Mouse (Mus musculus): ENCODE data around the gene Fbxl17. TPM values are rescaled to one million over a fixed set of nuclear protein-coding genes. Genes with fewer than 3 reads are reported as not detected.

Gene Fbxl17
- total and polyA plus RNA-seq, 3 experiments: 7.8 to 25.9 (median 25.5) TPM

DNA sequence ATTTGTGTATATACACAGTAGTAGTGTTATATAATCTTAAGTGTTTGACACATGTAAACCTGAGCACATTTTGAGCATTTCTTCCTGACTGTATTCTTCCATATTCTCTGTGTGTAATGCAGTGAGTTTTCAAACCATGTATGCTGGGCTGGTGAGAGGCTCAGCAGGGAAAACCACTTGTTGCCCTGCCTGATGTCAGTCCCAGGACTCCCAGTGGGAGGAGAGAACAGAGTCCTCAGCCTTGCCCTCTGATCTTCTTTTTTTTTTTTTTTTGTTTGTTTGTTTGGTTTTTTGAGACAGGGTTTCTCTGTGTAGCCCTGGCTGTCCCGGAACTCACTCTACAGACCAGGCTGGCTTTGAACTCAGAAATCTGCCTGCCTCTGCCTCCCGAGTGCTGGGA, 321.5 kb downstream of the Fbxl17 start:
- Histone ChIP-seq H3K79me2 (replicated peaks; ENCODE audit: control insufficient read depth, insufficient read depth, low read length) (no peaks in the 10 kb centered on the region), H3K27ac (no peak overlapping the region), H3K36me3 (ENCODE audit: control insufficient read depth, insufficient read depth, low read length) (no peaks in the 10 kb centered on the region), H3K4me1 (ENCODE audit: control insufficient read depth, insufficient read depth, low read length) (peaks cover 3% of the 10 kb centered on the region), H3K4me3 (no peak overlapping the region), H3K27me3 (ENCODE audit: control insufficient read depth, insufficient read depth, low read length) (no peaks in the 10 kb centered on the region), H3K9ac (ENCODE audit: low read depth, low read length) (no peak overlapping the region)
- intact Hi-C loops (cut with DNase I): no loop called here
- DNase-seq: no peak
- TF ChIP-seq POLR2A (IDR thresholded peaks at IDR 0.05; ENCODE audit: insufficient read depth, low read depth, low read length): no peak
- TF ChIP-seq EP300 (IDR thresholded peaks at IDR 0.05; ENCODE audit: insufficient read depth, low read depth, low read length): no peak
- no peak for TF ChIP-seq CTCF (IDR thresholded peaks at IDR 0.05)
- 97% methylated on average over 2 of the region's 2 CpGs for WGBS

DNA sequence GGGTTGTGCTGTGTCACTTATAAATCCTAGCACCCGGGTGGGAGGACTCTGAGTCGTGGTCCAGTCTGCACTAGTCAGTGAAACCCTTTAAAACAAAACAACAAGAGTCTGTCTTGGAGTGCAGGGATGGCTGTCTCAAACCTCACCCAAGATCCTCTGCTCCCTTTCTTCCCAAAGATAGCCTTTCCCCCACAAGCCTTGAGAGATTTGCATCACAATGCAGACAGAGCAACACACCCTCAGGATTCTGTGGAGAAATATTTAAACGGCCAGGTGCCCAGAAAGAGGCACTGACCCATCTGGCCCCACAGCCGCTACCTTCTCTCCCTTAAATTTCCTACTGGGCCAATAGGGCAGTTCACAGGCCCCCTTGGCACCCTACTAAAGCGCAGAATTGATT, 323.4 kb downstream of the Fbxl17 start:
- no peaks in the 10 kb centered on the region for H3K27me3 ChIP-seq (ENCODE audit: control insufficient read depth, insufficient read depth, low read length)
- H3K79me2 ChIP-seq (replicated peaks; ENCODE audit: control insufficient read depth, insufficient read depth, low read length): no peaks in the 10 kb centered on the region
- H3K27ac ChIP-seq: no peak overlapping the region
- H3K4me3 ChIP-seq: no peak overlapping the region
- TF ChIP-seq POLR2A (IDR thresholded peaks at IDR 0.05; ENCODE audit: insufficient read depth, low read depth, low read length) (no peak), CTCF (IDR thresholded peaks at IDR 0.05) (no peak), EP300 (IDR thresholded peaks at IDR 0.05; ENCODE audit: insufficient read depth, low read depth, low read length) (no peak)
- H3K4me1 ChIP-seq (ENCODE audit: control insufficient read depth, insufficient read depth, low read length): peaks cover 1% of the 10 kb centered on the region; the same call in 1 of the 2 replicates
- H3K9ac ChIP-seq (ENCODE audit: low read depth, low read length): no peak overlapping the region
- intact Hi-C loops (cut with DNase I): no loop called here
- WGBS: 90% methylated on average over 5 of the region's 5 CpGs
- H3K36me3 ChIP-seq (ENCODE audit: control insufficient read depth, insufficient read depth, low read length): no peaks in the 10 kb centered on the region
- DNase-seq: no peak

DNA sequence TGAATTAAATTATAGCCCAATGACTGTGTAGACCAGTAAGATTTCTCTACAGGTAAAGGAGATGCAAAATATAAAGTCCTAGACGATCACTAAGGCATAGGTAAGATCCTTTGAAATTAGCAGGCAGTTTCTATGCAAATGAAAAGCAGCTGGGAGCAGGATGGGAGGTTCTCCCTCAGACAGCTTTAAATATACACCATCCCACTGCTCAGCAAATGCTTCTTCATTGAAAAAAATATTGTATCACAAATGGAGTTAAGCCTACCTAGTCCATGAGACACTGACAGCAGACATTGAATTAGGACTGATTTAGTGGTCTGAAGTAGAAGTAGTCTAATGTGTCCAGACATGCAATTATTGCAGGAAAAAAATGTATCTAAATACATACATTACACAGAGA, 327.1 kb downstream of the Fbxl17 start:
- intact Hi-C loops (cut with DNase I): no loop called here
- H3K27ac ChIP-seq: no peak overlapping the region
- TF ChIP-seq CTCF (IDR thresholded peaks at IDR 0.05): no peak
- H3K9ac ChIP-seq (ENCODE audit: low read depth, low read length): no peak overlapping the region
- no peaks in the 10 kb centered on the region for H3K27me3 ChIP-seq (ENCODE audit: control insufficient read depth, insufficient read depth, low read length)
- H3K36me3 ChIP-seq (ENCODE audit: control insufficient read depth, insufficient read depth, low read length): no peaks in the 10 kb centered on the region
- WGBS: 91% methylated on average over 1 of the region's 1 CpGs
- no peak overlapping the region for H3K4me3 ChIP-seq
- DNase-seq: no peak
- peaks cover 1% of the 10 kb centered on the region; the same call in 1 of the 2 replicates for H3K4me1 ChIP-seq (ENCODE audit: control insufficient read depth, insufficient read depth, low read length)
- H3K79me2 ChIP-seq (replicated peaks; ENCODE audit: control insufficient read depth, insufficient read depth, low read length): no peaks in the 10 kb centered on the region

DNA sequence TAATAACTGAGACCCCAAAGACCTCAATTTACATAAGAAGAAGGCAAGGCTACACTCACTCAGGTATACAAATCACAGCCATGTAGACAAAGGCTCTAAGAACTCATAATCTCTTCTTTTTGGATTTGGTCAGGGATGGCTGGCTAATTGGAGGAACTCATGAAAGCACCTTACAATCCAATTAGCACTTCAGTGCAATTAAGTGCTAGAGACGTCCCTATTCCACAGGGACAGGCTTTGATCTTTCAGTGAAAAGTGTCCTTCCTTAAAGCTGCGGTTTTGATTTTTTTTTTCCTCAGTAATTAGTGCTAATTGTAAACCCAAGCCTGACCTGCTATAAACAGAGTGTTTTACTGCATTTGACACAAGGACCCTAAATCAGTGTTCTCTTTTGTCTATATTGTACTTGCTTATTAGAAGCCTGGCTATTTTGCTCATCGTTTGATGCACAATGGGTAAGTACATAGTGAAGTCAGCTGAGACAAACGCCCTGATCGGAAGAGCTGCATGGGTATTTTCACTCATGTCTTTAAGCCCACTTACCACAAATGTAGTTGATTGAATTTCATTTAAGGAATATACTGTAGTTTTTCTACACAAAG, 327.8 kb downstream of the Fbxl17 start:
- H3K27me3 ChIP-seq (ENCODE audit: control insufficient read depth, insufficient read depth, low read length): no peaks in the 10 kb centered on the region
- no peaks in the 10 kb centered on the region for H3K36me3 ChIP-seq (ENCODE audit: control insufficient read depth, insufficient read depth, low read length)
- no peak for DNase-seq
- no peaks in the 10 kb centered on the region; the same call in 1 of the 2 replicates for H3K79me2 ChIP-seq (replicated peaks; ENCODE audit: control insufficient read depth, insufficient read depth, low read length)
- H3K4me1 ChIP-seq (ENCODE audit: control insufficient read depth, insufficient read depth, low read length): peaks cover 1% of the 10 kb centered on the region; the same call in 1 of the 2 replicates
- intact Hi-C loops (cut with DNase I): no loop called here
- 78% methylated on average over 5 of the region's 5 CpGs for WGBS
- no peak overlapping the region for H3K9ac ChIP-seq (ENCODE audit: low read depth, low read length)
- no peak for TF ChIP-seq CTCF (IDR thresholded peaks at IDR 0.05)
- H3K27ac ChIP-seq: no peak overlapping the region
- H3K4me3 ChIP-seq: no peak overlapping the region

DNA sequence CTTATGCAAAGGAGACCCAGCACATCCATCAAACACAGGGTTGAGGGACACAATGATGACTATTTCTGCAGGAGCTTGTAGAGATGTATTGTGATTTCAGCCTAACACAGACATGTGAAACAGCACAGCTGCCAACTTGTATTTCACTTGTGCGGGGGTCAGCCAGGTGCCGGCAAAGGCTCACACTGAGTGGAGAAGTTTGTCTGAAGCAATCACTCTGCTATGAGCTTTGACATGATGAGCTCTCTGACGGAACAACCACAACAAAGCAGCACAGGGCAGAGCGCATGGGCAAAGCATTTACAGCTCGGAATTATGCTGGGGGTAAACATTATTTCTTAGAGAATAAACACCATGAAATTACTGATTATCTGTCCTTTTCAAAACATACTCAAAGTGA, 328.6 kb downstream of the Fbxl17 start:
- WGBS: 80% methylated on average over 5 of the region's 5 CpGs
- no peak overlapping the region for H3K4me3 ChIP-seq
- intact Hi-C loops (cut with DNase I): no loop called here
- no peaks in the 10 kb centered on the region; the same call in 1 of the 2 replicates for H3K79me2 ChIP-seq (replicated peaks; ENCODE audit: control insufficient read depth, insufficient read depth, low read length)
- no peak for TF ChIP-seq EP300 (IDR thresholded peaks at IDR 0.05; ENCODE audit: insufficient read depth, low read depth, low read length)
- TF ChIP-seq POLR2A (IDR thresholded peaks at IDR 0.05; ENCODE audit: insufficient read depth, low read depth, low read length): no peak
- TF ChIP-seq CTCF (IDR thresholded peaks at IDR 0.05): no peak
- no peak overlapping the region for H3K9ac ChIP-seq (ENCODE audit: low read depth, low read length)
- H3K27ac ChIP-seq: no peak overlapping the region
- peaks cover 1% of the 10 kb centered on the region; the same call in 1 of the 2 replicates for H3K4me1 ChIP-seq (ENCODE audit: control insufficient read depth, insufficient read depth, low read length)
- no peak for DNase-seq
- H3K36me3 ChIP-seq (ENCODE audit: control insufficient read depth, insufficient read depth, low read length): no peaks in the 10 kb centered on the region
- H3K27me3 ChIP-seq (ENCODE audit: control insufficient read depth, insufficient read depth, low read length): no peaks in the 10 kb centered on the region

DNA sequence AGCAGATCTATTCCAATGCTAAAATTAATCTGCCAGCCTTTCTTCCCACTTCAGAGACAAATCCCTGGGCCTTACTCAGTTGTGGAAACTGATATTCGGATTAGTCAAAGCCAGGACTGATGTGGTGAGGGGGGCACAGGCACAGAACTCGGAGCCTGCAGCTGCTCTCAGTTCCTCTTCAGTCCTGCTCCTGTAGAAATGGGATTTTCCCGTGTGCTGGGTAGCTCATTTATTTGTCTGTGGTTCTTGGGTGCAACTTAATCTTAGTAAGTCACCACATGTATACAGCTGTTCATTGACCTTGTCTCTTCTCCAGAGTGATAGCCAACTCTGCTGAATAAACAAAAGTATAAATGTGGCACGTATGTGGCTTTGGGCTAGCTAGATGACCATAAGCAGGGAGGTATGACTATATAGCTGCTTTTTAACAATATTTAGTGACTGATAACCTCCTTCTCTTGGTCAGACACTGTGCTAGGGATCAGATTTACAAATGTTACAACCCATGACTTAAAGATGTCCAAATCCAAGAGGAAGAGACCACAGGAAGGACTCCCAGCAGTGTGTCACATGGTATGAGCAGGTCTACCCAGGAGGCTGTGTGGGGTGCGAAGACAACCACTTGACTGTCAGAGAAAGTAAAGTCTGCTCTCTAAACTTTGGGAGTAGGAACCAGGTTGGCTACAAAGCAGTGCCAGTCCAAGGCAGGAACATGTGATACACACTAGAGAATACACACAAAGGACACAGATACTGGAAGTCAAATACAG, 331.6 kb downstream of the Fbxl17 start:
- H3K9ac ChIP-seq (ENCODE audit: low read depth, low read length): no peak overlapping the region
- no peaks in the 10 kb centered on the region; the same call in 1 of the 2 replicates for H3K79me2 ChIP-seq (replicated peaks; ENCODE audit: control insufficient read depth, insufficient read depth, low read length)
- no peaks in the 10 kb centered on the region for H3K36me3 ChIP-seq (ENCODE audit: control insufficient read depth, insufficient read depth, low read length)
- DNase-seq: no peak
- H3K27ac ChIP-seq: no peak overlapping the region
- H3K4me1 ChIP-seq (ENCODE audit: control insufficient read depth, insufficient read depth, low read length): peaks cover 2% of the 10 kb centered on the region; the same call in 1 of the 2 replicates
- intact Hi-C loops (cut with DNase I): no loop called here
- no peak overlapping the region for H3K4me3 ChIP-seq
- H3K27me3 ChIP-seq (ENCODE audit: control insufficient read depth, insufficient read depth, low read length): no peaks in the 10 kb centered on the region
- TF ChIP-seq CTCF (IDR thresholded peaks at IDR 0.05): no peak
- TF ChIP-seq POLR2A (IDR thresholded peaks at IDR 0.05; ENCODE audit: insufficient read depth, low read depth, low read length): no peak
- no peak for TF ChIP-seq EP300 (IDR thresholded peaks at IDR 0.05; ENCODE audit: insufficient read depth, low read depth, low read length)
- WGBS: 84% methylated on average over 5 of the region's 5 CpGs
